Mouse (Mus musculus) megakaryocyte, embryonic 14.5 days (primary cell): ENCODE results near the gene Pigf.
"Not testable (repeated sequence)": the region's sequence is repeated elsewhere in the genome, so short reads cannot be mapped to it uniquely, and the experiment has no call there.

Experiments used
- FLI1 ChIP-seq: IDR thresholded peaks from 2 replicates; pipeline ENCODE4 v1.6.1; 2012; ENCODE audit warnings: low read length, inconsistent platforms, mixed read lengths
- GATA1 ChIP-seq: IDR thresholded peaks from 3 replicates; pipeline ENCODE4 v1.6.1; 2012; ENCODE audit warnings: mixed read lengths, low read length, inconsistent platforms, borderline replicate concordance

GRCm38 (mm10) chr17:87072183-87072582 lies 47.0 kb upstream of the Pigf start:
- TF ChIP-seq GATA1, FLI1: not testable (repeated sequence)
